Mouse (Mus musculus) adrenal gland, adult 8-10 months (tissue): Measurements from ENCODE around the gene Gpatch8. TPM values are rescaled to one million over a fixed set of nuclear protein-coding genes. Genes with fewer than 3 reads are reported as not detected.
"Not testable (repeated sequence)": the region's sequence is repeated elsewhere in the genome, so short reads cannot be mapped to it uniquely, and the experiment has no call there.

Experiments
- DNase-seq: peaks from one replicate; pipeline ENCODE4 v3.0.0; 2022
- total RNA-seq, 4 experiments: library from RNA; stranded (reverse); gene quantifications; 2 replicates each; pipeline ENCODE4 v1.2.4; 2022

Gene Gpatch8
- total RNA-seq, 4 experiments from 2014 or later: 29.2 to 48.9 (median 35.7) TPM

DNA sequence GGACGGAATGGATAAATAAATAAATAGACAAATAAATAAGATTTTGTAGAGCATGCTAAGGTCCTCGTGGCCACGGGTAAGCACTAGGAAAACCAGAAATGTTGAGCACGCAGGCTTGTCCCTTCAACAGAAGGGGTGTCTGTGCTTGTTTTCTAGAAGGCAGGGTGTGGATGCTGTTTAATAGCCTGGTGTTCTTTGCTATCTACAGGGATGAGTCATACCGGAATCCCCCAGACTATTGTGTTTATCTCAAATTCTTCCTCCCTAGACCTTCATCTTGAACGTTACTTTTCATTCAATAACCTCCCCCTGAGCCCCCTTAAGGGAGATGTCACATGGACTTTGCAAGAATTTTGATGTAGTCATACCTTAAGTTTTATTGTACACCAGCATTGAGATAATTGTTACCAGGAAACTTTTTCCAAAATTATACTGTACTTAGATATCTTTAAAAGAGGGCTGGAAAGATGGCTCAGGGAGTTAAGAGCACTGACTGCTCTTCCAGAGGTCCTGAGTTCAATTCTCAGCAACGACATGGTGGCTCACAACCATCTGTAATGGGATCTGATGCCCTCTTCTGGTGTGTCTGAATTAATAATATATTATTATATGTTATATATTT lies 12.7 kb upstream of the Gpatch8 start:
- no peak for DNase-seq

DNA sequence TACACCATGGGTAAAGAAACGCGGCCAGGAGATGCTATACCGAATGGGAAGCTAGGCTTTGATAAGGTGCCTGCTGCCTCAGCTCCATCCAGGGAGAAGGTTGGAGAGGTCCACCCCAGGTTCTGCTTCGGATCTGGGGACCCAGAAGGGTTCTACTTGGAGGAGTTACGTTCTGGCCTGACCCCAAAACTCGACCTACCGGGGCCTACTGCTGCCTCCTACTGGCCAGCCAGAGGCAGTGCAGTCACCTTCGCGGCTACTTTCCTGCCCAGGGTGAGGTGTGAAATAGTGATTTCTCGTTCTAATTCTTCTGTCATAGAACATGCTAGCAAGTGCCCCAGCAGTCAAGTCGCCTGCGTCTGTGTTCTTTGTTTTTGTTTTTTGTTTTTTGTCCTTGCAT lies 12.0 kb upstream of the Gpatch8 start:
- DNase-seq: no peak

DNA sequence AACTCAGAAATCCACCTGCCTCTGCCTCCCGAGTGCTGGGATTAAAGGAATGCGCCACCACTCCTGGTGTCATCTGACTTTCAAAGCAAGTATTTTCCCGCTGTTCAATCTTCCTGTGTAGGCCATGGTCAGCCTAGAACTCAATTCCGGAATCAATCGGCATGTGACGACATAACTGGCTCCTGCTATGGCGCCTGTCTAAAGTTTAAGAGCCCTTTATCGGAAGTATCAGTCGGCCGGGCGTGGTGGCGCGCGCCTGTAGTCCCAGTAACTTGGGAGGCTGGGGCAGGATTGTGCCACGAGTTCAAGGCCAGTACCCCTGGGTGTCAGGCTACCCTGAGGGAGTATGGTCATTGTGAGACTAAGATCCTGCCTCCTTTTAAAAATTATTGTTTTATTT lies 11.5 kb upstream of the Gpatch8 start:
- no peak for DNase-seq

DNA sequence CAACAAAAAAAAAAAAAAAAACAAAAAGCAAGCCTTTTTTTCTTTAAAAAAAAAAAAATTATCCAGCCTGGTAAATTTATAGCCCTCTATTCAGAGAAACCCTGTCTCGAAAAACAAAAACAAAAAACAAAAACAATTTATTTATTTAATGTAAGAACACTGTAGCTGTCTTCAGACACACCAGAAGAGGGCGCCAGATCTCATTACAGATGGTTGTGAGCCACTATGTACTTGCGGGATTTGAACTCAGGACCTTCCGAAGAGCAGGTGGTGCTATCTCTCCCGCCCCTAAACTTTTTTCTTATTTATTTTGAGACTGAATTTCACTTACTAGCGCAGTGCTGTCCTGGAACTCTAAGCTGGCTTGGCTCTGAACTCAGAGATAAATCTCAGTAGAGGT lies 11.0 kb upstream of the Gpatch8 start:
- no peak for DNase-seq

GRCm38 (mm10) chr11:102566290-102566689 lies 10.1 kb upstream of the Gpatch8 start:
- no peak for DNase-seq

DNA sequence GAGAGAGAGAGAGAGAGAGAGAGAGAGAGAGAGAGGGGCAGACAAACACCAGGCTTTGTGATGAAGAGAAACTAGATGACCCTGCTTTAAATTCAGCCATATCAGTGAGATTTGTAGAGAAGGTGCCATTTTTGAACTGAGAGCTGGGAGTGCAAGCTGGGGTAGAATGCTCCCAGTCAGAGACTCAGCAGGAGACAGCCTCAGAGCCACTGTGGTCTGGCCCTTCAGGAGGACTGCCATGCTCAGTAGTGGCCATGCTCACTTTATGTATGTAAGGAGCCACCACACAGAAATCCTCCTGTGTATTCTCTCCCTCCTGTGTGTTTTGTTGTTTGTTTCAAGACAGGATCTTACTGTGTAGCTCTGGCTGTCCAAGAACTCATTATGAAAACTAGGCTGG lies 9.5 kb upstream of the Gpatch8 start:
- no peak for DNase-seq

- not testable (repeated sequence) for DNase-seq
Observed at GRCm38 (mm10) chr11:102564952-102565671, 8.9 kb upstream of the Gpatch8 start.

DNA sequence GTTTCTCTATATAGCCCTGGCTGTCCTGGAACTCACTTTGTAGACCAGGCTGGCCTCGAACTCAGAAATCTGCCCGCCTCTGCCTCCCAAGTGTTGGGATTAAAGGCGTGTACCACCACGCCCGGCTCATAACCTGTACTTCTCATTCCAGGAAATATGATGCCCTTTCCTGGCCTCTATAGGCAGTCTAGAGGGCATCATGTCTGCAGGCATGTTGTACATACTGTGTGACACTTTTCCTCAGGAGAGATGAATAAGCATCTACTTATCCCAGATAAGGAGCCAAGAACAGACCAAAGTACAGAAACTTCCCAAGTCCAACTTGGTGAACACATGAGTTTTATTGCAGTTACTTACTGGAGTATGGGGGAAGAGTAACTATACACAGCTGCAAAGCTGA lies 2.5 kb upstream of the Gpatch8 start:
- no peak for DNase-seq

- DNase-seq: no peak
Observed at GRCm38 (mm10) chr11:102557386-102557785, 1.2 kb upstream of the Gpatch8 start.

DNA sequence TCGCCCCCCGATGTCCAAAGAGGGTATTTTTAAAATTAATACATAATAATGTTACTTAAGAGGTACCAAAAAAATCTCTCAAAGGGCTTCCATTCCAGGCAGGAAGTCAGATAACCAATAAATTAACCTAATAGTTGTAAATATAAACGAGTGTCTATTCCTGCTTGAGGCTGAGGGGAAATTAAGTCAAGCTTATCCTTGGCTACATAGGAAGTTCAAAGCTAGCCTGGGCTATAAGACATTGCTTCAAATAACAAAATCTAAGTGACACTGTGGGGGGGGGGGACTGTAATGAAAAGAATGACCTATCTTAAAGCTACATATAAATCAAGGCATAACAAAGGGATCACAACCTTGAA lies 503 bp upstream of the Gpatch8 start:
- no peak for DNase-seq

- DNase-seq: no peak
Observed at GRCm38 (mm10) chr11:102555400-102556030, 677 bp downstream of the Gpatch8 start.

DNA sequence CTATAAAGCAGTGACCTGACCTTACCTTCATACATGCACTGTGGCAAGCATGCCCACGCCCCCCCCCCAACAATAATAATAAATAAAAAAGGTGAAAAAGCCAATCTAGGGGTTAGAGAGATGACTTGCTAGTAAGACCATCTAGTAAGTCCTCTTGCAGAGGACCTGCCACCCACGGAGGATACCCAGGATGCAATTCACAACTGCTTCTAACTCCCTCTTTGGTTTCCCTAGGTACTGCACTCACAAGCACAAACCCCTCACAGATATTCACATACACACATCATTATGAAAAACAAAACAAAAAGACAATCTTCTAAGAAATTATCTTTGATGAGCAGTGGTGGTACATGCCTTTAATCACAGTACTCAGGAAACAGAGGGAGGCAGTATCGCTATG lies 4.1 kb downstream of the Gpatch8 start:
- no peak for DNase-seq

GRCm38 (mm10) chr11:102551176-102551575 lies 5.0 kb downstream of the Gpatch8 start:
- DNase-seq: no peak

DNA sequence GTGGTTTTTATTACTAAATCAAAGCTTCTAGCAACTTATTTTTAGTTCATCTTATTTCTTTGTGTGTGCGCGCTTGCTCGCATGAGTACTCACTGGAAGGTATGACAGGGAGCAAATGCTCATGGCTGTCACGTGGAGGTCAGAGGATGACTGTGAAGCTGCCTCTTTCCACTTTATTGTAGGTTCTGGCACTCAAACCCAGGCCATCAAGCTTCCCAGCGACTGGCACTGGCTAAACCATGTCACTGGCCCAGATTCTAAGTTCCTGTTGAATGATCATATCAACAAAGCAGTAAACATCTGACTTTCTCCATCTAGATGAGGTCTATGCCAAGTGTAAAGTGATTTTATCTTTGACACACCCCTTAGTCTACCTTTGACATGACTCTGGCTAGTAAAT lies 14.7 kb downstream of the Gpatch8 start:
- peak; percentile 42 for DNase-seq

DNA sequence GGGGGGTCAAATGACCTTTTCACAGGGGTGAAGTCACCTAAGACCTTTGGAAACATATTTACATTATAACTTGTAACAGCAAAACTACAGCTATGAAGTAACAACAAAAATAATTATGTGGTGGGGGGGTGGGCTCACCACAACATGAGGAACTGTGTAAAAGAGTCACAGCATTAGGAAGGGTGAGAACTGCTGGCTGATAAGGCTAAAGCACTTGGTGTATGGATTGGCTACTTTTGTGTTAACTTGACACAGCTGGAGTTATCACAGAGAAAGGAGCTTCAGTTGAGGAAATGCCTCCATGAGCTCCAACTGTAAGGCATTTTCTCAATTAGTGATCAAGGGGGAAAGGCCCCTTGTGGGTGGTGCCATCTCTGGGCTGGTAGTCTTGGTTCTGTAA lies 15.9 kb downstream of the Gpatch8 start:
- DNase-seq: not testable (repeated sequence)

DNA sequence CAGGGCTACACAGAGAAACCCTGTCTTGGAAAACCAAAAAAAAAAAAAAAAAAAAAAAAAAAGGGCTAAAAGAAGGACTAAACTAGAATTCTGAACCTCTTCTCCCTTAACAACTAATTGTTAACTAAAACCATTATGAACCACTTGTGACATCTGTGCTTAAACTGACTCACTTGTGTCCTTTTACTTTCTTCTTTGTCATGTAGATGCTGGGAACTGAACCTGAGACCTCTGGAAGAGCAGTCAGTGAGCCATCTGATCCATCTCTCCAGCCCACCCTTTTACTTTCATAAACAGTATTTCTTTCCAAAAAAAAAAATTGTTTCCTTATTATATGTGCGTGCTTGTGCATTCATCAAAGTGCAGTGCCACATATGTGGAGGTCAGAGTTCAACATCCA lies 16.5 kb downstream of the Gpatch8 start:
- no peak for DNase-seq

DNA sequence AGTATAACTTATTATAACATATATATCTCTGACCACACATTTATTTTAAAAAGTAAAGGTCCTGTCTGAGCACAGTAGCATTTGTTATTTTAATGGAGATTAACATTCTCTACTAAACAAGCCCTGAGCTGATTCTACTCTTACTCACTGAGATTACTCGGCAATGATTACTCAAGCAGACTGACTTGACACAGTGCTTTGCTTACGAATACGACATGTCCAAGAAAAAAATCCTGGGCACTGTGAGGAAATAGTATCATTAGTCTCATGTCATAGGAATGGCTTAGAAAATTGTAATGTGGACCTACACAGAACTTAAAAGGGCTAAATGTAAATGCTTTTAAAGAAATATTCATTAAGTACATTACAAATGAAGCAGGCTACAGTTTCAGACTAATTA lies 20.0 kb downstream of the Gpatch8 start:
- DNase-seq: no peak

DNA sequence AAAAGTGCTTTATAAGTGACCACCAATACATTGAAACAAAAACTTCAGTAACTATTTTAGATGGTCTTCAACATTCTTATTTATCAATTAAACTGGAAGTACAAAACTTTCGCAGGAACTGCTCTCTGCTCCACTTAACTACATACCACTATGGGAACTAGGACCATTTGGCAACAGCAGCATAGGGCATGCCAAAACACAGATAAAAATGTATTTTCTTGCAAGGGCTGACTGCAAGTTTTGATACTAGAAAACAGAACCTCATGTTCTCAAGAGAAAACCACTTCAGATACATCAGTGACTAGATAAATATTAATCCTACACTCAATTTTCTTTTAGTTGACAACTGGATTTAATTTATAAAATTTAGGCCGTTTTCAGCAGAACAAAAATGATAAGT lies 22.1 kb downstream of the Gpatch8 start:
- DNase-seq: no peak

DNA sequence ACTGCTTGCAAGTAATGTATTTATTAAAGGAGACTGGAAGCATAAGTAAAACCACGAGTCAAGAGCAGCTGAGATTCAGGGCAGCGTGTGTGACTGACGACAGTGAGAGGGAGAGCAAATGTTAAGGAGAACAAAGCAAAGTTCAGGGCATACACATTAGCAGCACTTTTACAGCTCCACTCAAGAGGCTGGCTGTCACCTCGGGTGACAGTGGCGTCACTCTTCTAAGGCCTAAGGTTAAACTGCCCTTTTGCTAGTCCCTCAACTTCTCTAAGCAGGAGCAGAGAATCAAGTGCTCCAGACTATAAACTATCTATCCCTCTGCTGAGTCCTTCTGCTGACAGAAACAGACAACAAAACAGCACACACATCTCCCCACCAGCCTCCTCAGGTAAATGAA lies 24.8 kb downstream of the Gpatch8 start:
- DNase-seq: no peak

DNA sequence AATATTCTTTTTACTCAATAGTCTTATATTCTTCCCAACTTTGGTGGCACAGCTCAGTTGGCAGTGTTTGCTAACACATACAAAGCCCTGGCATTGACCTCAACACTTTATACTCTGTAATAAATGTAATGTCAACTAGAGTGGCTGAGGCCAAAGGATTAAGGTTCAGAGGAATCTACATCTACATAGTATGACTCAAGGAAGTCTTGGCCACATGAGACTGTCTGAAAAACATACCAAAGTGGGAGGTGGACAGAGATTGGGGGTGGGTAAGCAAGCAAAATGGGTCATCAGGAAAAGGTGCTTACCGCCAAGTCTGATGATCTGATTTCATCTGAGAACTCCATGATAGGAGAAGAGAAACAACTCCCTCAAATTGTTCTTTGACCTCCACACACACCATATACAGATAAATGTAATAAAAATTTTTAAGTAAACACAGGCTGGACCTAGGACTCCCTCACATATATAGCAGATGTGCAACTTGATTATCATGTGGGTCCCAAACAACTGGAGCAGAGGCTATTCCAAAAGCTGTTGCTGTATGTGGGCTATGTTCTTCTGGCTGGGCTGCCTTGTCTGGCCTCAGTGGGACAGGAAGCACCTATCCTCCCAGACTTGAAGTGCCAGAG lies 41.3 kb downstream of the Gpatch8 start:
- no peak for DNase-seq

- no peak for DNase-seq
Observed at GRCm38 (mm10) chr11:102510226-102510625, 46.0 kb downstream of the Gpatch8 start.

DNA sequence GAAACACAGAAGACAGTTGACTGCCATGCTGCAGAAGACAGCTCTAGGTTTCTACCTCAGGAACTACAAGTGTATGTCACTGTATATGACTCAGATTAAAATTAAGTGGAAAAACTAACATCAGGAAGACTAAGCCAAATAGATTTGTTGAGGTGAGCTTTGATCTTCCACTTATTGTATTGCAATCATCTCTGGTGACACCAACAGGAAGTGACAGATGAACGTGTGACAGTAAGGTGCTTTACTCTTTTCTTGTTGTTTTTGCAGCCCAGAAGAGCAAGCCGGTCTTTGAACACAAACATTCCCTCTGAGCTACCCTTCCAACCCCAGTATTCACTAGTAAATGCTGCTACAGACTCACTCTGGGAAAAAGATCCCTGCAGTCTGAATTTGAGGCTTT lies 59.5 kb downstream of the Gpatch8 start:
- no peak for DNase-seq

DNA sequence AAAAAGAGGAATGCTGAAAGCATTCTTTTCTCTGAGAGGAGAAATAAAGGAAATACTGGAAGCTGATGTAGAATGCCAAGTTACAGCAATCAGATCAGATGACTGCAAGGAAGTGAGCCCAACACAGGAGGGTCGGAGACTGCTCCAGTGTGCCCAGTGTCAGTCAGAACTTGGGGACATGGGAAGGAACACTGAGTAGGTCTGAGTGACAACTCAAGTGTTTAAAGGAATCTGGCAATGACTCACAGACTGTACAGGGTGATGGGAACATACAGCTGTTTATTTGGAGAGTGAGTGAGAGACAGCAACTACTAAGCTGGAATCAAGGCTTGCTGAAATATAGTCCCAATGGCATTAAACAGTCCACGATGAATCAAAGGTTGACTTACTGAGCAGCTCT lies 60.0 kb downstream of the Gpatch8 start:
- DNase-seq: no peak

DNA sequence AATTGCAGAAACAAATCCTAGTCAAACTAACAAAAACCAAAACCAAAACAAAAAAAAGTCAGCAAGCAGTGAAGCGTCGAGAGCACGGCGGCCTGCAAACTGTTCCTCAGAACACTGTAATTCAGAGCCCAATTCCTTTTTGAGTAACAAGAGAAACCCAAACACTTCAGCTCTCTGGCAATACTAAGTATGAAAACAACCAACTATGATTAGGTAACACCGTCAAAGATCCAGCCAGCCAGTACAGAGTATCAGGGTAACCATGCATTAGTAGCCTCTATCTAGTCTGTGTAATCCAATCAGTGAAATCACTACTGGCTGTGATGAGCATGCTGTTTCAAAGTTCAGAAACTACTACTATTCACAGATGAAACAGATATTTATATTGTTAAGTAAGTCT lies 60.5 kb downstream of the Gpatch8 start:
- no peak for DNase-seq
